ENCODE assay signal across 8 mouse cellular contexts in genomic region chr9:80688481-80689086, GRCm38 (mm10).
DNase-seq lines count a peak whose midpoint lies in the region; ATAC-seq and TF ChIP-seq lines count a peak whose summit lies in the region.

No protein-coding gene starts in this region.

- H3K36me3 ChIP-seq in lung, postnatal 0 days (ENCODE audit: insufficient read depth, low read length), result no peaks in the 10 kb centered on the region
- no peaks in the 10 kb centered on the region for H3K36me3 ChIP-seq in heart, embryonic 15.5 days
- H3K36me3 ChIP-seq in limb, embryonic 14.5 days (ENCODE audit: control insufficient read depth, insufficient read depth, low read length), result no peaks in the 10 kb centered on the region
- no peaks in the 10 kb centered on the region for H3K36me3 ChIP-seq in thymus, adult 2 months (ENCODE audit: control insufficient read depth, insufficient read depth, low read length)

- peak; percentile 73 for ATAC-seq in lung, postnatal 0 days
- peak; percentile 85 for ATAC-seq in heart, embryonic 15.5 days (replicated peaks; ENCODE audit: insufficient number of reproducible peaks, insufficient read depth, low FRiP score, low read depth)
- ATAC-seq in limb, embryonic 14.5 days (ENCODE audit: low FRiP score, low read depth), result no peak

- peak; percentile 72 for DNase-seq in lung, postnatal 0 days (ENCODE audit: low spot score)
- no peak for DNase-seq in lung, postnatal 14 days
- peak; percentile 24 to 52 for DNase-seq in cerebellum, adult 2 months
- DNase-seq in limb, embryonic 14.5 days (ENCODE audit: low spot score), result peak; percentile 27
- no peak for DNase-seq in thymus, adult 2 months
- no peak for DNase-seq in left cerebral cortex, adult 11 months (ENCODE audit: low spot score)
- DNase-seq in right cerebral cortex, postnatal 4 days, result no peak

- TF ChIP-seq POLR2A in cerebellum, adult 2 months (IDR thresholded peaks at IDR 0.05; ENCODE audit: borderline replicate concordance, insufficient read depth, low read length), result no peak
- TF ChIP-seq POLR2A in limb, embryonic 14.5 days (IDR thresholded peaks at IDR 0.05; ENCODE audit: borderline replicate concordance, extremely low read depth, insufficient read depth, insufficient read length), result no peak
- no peak for TF ChIP-seq POLR2A in thymus, adult 2 months (IDR thresholded peaks at IDR 0.05; ENCODE audit: control insufficient read depth, extremely low read depth, insufficient read depth, low read length, poor library complexity)

- H3K9ac ChIP-seq in lung, postnatal 0 days (replicated peaks; ENCODE audit: low read depth), result no peak overlapping the region
- no peak overlapping the region for H3K9ac ChIP-seq in heart, embryonic 15.5 days
- H3K9ac ChIP-seq in limb, embryonic 14.5 days (ENCODE audit: low read depth, low read length, severe bottlenecking), result no peak overlapping the region

- H3K4me1 ChIP-seq in lung, postnatal 0 days (ENCODE audit: insufficient read depth, low read depth, low read length), result no peaks in the 10 kb centered on the region
- H3K4me1 ChIP-seq in cerebellum, adult 2 months (ENCODE audit: control insufficient read depth, insufficient read depth, low read length), result peaks cover 3% of the 10 kb centered on the region; the same call in 1 of the 2 replicates
- peaks cover 4% of the 10 kb centered on the region for H3K4me1 ChIP-seq in heart, embryonic 15.5 days (replicated peaks)
- no peaks in the 10 kb centered on the region for H3K4me1 ChIP-seq in limb, embryonic 14.5 days (ENCODE audit: control insufficient read depth, insufficient read depth, low read length)
- no peaks in the 10 kb centered on the region for H3K4me1 ChIP-seq in thymus, adult 2 months (replicated peaks; ENCODE audit: control insufficient read depth, insufficient read depth, low read length)

- H3K4me3 ChIP-seq in lung, postnatal 0 days (ENCODE audit: low read depth, low read length), result no peak overlapping the region
- no peak overlapping the region for H3K4me3 ChIP-seq in cerebellum, adult 2 months (replicated peaks; ENCODE audit: insufficient read depth, low read depth, low read length)
- no peak overlapping the region for H3K4me3 ChIP-seq in heart, embryonic 15.5 days
- no peak overlapping the region for H3K4me3 ChIP-seq in limb, embryonic 14.5 days (replicated peaks; ENCODE audit: low read length)
- H3K4me3 ChIP-seq in thymus, adult 2 months (ENCODE audit: control insufficient read depth, insufficient read depth, low read length), result no peak overlapping the region

- TF ChIP-seq CTCF in lung, postnatal 0 days (IDR thresholded peaks at IDR 0.05), result no peak
- TF ChIP-seq CTCF in cerebellum, adult 2 months (IDR thresholded peaks at IDR 0.05; ENCODE audit: borderline replicate concordance, insufficient read depth, low read depth, low read length), result no peak
- TF ChIP-seq CTCF in thymus, adult 2 months (IDR thresholded peaks at IDR 0.05; ENCODE audit: borderline replicate concordance, control insufficient read depth, extremely low read depth, insufficient read depth, low read length, poor library complexity), result no peak

- no peaks in the 10 kb centered on the region for H3K9me3 ChIP-seq in lung, postnatal 0 days (ENCODE audit: low read length)
- no peaks in the 10 kb centered on the region for H3K9me3 ChIP-seq in heart, embryonic 15.5 days (replicated peaks)
- H3K9me3 ChIP-seq in limb, embryonic 14.5 days (ENCODE audit: control insufficient read depth, low read length), result no peaks in the 10 kb centered on the region

- no peak overlapping the region for H3K27ac ChIP-seq in lung, postnatal 0 days (ENCODE audit: low read length)
- H3K27ac ChIP-seq in cerebellum, adult 2 months (ENCODE audit: insufficient read depth, low read length), result no peak overlapping the region
- peak overlapping the region; percentile 35 for H3K27ac ChIP-seq in heart, embryonic 15.5 days
- no peak overlapping the region for H3K27ac ChIP-seq in limb, embryonic 14.5 days (replicated peaks; ENCODE audit: low read depth, low read length)
- no peak overlapping the region for H3K27ac ChIP-seq in thymus, adult 2 months (ENCODE audit: control insufficient read depth, insufficient read depth, low read length)

- no peaks in the 10 kb centered on the region for H3K27me3 ChIP-seq in lung, postnatal 0 days (replicated peaks; ENCODE audit: insufficient read depth, low read length)
- H3K27me3 ChIP-seq in cerebellum, adult 2 months (ENCODE audit: control insufficient read depth, insufficient read depth, low read length), result no peaks in the 10 kb centered on the region
- no peaks in the 10 kb centered on the region for H3K27me3 ChIP-seq in heart, embryonic 15.5 days
- H3K27me3 ChIP-seq in limb, embryonic 14.5 days (ENCODE audit: control insufficient read depth, insufficient read depth, low read length), result no peaks in the 10 kb centered on the region
- H3K27me3 ChIP-seq in thymus, adult 2 months (ENCODE audit: control insufficient read depth, insufficient read depth, low read length), result no peaks in the 10 kb centered on the region

- WGBS in lung, postnatal 0 days, result 42% methylated on average over 9 of the region's 9 CpGs
- WGBS in cerebellum, adult 2 months, result 10% methylated on average over 9 of the region's 9 CpGs
- WGBS in heart, embryonic 15.5 days, result 37% methylated on average over 9 of the region's 9 CpGs
- 50% methylated on average over 9 of the region's 9 CpGs for WGBS in limb, embryonic 14.5 days
- WGBS in thymus, adult 2 months, result 22% methylated on average over 9 of the region's 9 CpGs

- no peak for TF ChIP-seq EP300 in lung, postnatal 0 days (IDR thresholded peaks at IDR 0.05)

- 0 out of 2 replicates have a peak overlapping the region, but pooled peaks have one; percentile 8 for H3K4me2 ChIP-seq in lung, postnatal 0 days (replicated peaks; ENCODE audit: low read depth, low read length)
- H3K4me2 ChIP-seq in heart, embryonic 15.5 days, result no peak overlapping the region
- no peak overlapping the region for H3K4me2 ChIP-seq in limb, embryonic 14.5 days (replicated peaks; ENCODE audit: low read depth, low read length, severe bottlenecking)

Comparison
In these comparisons a context has a peak if more than half of its experiments do, and no peak if none do; other contexts are left out.
1. DNase-seq: peak in lung, postnatal 0 days (single experiment), cerebellum, adult 2 months (2 of 2) and limb, embryonic 14.5 days (single experiment); none in lung, postnatal 14 days (single experiment), thymus, adult 2 months (single experiment), left cerebral cortex, adult 11 months (single experiment) and right cerebral cortex, postnatal 4 days (single experiment).